Mouse (Mus musculus) G1E-ER4 (cell line): ENCODE results near the gene Tbpl1. TPM values are rescaled to one million over a fixed set of nuclear protein-coding genes. Genes with fewer than 3 reads are reported as not detected.

Experiments
- GATA1 ChIP-seq: IDR thresholded peaks from one replicate; pipeline ENCODE4 v1.8.0; 2012; ENCODE audit warnings: low read length, inconsistent platforms
- polyA plus RNA-seq: library from polyadenylated mRNA; stranded (reverse); fragments of >175 nt; gene quantifications from 2 replicates; pipeline ENCODE4 v1.2.3, GENCODE M21; 2012

Gene Tbpl1
- polyA plus RNA-seq, 1 experiment: 142 TPM

- TF ChIP-seq GATA1: no peak
These were observed 55.7 kb downstream of the Tbpl1 start for GRCm38 (mm10) chr10:22675848-22676630.

GRCm38 (mm10) chr10:22674176-22674575 is 57.6 kb downstream of the Tbpl1 start:
- no peak for TF ChIP-seq GATA1

GRCm38 (mm10) chr10:22668509-22668908 is 63.2 kb downstream of the Tbpl1 start:
- TF ChIP-seq GATA1: no peak

- no peak for TF ChIP-seq GATA1
These were observed 71.3 kb downstream of the Tbpl1 start for GRCm38 (mm10) chr10:22660286-22661000.

- no peak for TF ChIP-seq GATA1
These were observed 72.4 kb downstream of the Tbpl1 start for GRCm38 (mm10) chr10:22659386-22659725.

GRCm38 (mm10) chr10:22658534-22659385 is 73.0 kb downstream of the Tbpl1 start:
- no peak for TF ChIP-seq GATA1

Other genes with a start within 250 kb of the Tbpl1 start
- not detected in 2 replicates for gene Slc2a12, start 86.9 kb downstream of the Tbpl1 start, polyA plus RNA-seq
- gene Tcf21, start 88.2 kb upstream of the Tbpl1 start, polyA plus RNA-seq: not detected in 2 replicates